Mouse (Mus musculus) liver, adult 2 months (tissue): Measurements from ENCODE around the gene Lag3.

ENCODE experiments used
- CTCF ChIP-seq: fragments of 200-500 bp; IDR thresholded peaks from 2 replicates; pipeline ENCODE4 v1.5.1; 2011; ENCODE audit warnings: low read depth, low read length, control low read depth
- POLR2A ChIP-seq: fragments of 200-500 bp; IDR thresholded peaks from 2 replicates; pipeline ENCODE4 v1.6.1; 2011; ENCODE audit warnings: low read length, control low read depth; ENCODE audit not compliant: insufficient read depth; ENCODE audit errors: extremely low read depth

DNA sequence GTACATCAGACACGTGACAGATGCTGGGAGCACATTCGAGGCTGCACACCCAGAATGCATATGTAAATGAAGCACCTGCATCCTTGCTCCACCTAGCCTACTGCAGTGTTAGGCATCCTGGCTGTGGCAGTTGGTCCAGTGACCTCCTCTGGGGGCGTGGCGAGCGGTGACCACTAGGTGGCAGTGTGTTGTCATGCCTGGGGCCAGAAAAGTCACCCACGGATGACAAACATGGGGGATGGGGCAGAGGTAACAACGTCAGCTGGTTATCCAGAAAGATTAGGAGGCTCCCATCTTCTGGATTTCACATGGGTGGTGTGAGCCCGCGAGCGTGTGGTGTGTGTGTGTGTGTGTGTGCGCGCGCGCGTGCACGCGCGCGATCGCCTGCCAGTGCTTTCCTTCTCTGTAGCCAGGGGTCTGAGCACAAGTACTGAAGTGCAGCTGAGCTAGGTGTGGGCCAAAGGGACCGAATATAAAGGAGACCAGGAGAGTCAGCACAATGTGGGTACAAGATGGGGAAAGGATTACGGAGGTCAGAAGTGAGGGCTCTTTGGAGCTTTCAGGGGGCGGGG, 7.8 kb downstream of the Lag3 start:
- TF ChIP-seq POLR2A = 0 out of 2 replicates have a peak, but pooled peaks have one; percentile 24
- peak; percentile 99 for TF ChIP-seq CTCF
